Mouse (Mus musculus): Measurements from ENCODE around the gene 1810009A15Rik.
"Not testable (repeated sequence)": the region's sequence is repeated elsewhere in the genome, so short reads cannot be mapped to it uniquely, and the experiment has no call there.

1810009A15Rik gene

DNA sequence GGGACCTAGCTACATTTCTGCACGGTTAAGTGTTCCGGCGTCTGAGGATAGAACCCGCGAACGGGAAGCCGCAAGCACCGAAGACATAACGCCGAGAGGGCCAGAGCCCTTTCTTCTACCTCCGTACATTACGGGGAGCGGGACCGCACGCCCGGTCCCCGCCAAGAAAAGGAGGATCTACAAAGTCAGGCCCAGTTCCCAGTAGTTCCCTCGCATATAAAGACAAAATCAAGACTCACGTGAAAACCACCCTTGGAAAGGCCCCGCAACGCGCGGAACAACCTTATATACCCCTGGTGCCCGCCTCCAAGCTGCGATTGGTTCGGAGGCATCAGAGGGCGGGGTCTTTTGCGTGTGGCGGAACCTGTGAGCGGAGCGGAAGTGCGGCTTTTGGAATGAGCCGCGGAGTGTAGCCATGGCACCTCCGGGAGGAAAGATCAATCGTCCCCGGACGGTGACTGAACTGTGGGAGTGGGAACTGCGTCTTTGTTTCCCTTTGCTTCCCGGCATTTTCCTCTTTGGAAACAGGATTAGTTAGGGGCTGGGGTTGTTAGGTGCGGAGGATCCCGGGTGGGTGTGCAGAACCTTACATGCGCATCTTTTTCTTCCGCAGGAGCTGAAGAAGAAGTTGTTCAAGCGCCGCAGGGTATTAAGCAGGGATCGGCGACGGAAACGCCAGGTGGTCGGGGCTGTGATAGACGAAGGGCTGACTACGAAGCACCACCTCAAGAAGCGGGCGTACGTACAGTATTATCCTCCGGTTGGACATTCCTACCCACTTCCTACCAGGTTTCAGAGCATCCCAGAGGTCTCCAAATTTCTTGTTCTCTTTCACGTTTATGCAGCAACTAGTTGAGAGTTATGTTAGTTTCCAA, at the start of gene 1810009A15Rik, which contains the start of gene Gm49416:
TSS of gene 1810009A15Rik (plus strand) at position 343 of the 875 bp plus-strand sequence.
TSS of gene Gm49416 (plus strand) at position 416 of the 875 bp plus-strand sequence.
- DNase-seq (ENCODE audit: low spot score in 2 of 2) = peak; percentile 91 to 96

DNA sequence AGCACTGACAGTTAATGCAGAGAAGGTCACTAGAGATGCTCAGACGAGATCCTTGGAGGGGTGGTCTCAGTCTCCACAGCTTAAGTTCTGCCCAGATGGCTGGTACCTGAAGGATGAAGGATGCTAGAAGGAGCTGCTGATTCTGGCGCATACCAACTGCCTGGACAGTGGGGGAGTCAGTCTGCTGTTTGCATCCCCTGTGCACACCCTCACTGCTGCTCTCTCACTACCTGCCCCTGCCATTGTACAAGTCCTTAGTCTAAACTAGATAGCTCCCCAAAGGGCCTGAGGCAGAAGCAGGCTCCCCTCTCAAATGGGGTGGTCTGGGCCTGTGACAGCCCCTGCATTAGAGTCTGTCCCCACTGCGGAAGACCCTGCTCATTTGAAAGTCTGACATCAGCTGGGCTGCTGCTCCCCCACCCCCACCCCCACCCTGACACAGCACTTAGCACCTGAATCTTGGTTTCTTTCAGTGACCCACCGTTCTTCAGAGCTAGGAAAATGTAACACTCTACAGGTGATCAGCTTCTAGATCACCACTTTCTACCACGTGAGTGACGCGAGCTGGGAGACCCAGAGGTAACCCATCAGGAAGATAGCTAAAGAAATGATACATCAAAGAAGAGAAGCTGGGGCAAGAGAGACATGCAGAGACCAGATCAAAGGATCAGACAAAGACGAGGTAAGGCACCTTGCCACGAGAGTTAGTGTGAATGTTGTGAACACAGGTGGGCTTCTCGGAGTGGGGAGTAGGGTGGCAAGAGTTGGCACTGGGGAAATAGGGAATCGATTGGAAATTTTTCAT, 49.3 kb upstream of the 1810009A15Rik start, which contains the start of gene Gng3:
TSS of gene Gng3 (minus strand) at position 92 of the 805 bp plus-strand sequence.
- DNase-seq (ENCODE audit: low spot score in 2 of 2) = no peak

DNA sequence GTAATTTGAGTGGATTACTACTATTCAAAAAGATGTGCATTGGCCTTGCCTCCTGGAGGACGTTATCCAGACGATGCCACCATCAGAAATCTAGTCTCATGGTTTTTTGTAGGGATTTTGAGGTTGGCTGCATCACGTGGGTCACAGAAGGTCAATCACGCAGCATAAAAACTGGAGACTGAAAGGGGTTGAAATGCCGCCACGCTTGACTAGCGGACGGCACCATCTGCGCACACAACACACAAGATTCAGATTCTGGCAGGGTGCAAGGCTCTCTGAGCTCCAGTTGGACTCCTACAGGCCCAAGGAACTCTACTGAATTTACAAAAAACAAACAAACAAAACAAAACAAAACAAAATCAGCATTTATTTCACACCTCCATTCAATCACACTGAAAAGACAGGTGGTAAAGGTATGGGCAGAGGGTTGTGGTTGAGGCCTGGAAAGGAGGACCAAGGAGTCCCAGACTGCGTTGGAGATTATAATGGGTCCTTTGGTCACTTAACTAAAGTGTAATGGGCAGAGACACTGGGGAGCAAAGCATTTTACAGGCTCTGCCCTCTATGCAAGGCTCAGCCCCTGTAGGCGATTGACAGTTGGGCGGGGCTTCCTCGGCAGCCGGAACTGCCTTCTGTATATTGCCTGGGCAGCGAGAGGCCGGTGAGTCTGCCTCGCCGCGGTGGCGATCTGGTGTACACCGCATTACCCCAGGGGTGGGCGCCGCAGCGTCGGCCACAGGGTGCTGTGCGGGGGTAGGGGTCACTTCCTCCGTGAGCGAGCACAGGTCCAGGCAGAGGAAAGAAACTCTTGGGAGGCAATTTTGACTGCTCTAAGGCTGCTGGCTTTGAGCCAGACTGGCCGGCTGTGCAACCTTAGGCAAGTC, 48.5 kb upstream of the 1810009A15Rik start:
- DNase-seq (ENCODE audit: low spot score in 2 of 2) = peak; percentile 70 to 85

DNA sequence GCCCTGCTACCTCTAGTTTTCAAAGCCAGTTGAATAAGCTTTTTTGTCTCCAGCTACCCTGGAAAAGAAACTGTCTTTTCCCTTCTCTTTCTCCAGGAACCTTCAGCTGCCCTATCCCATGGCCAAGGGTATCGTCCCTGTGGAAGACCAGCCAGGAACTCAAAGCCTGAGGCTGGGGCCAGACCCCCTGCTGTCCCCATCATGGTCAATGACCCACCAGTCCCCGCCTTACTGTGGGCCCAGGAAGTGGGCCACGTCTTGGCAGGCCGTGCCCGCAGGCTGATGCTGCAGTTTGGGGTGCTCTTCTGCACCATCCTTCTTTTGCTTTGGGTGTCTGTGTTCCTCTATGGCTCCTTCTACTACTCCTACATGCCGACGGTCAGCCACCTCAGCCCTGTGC, 47.6 kb upstream of the 1810009A15Rik start:
- no peak for DNase-seq (ENCODE audit: low spot score in 2 of 2)

DNA sequence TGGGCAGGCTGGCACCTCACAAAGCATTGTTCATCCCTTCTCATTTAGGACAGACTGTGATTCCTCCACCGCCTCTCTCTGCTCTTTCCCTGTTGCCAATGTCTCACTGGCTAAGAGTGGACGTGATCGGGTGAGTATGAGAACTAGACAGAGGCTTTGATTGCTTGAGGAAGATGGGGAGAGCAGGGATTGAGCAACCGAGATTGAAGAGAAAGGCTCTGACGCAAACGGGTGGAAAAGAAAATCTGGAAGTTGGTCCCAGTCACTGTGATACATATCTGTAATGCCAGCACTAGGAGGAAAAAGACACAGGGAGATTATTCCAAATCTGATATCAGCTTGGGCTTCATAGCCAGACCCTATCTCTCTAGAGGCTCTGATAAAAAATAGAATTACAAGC, 45.7 kb upstream of the 1810009A15Rik start:
- no peak for DNase-seq (ENCODE audit: low spot score in 2 of 2)

DNA sequence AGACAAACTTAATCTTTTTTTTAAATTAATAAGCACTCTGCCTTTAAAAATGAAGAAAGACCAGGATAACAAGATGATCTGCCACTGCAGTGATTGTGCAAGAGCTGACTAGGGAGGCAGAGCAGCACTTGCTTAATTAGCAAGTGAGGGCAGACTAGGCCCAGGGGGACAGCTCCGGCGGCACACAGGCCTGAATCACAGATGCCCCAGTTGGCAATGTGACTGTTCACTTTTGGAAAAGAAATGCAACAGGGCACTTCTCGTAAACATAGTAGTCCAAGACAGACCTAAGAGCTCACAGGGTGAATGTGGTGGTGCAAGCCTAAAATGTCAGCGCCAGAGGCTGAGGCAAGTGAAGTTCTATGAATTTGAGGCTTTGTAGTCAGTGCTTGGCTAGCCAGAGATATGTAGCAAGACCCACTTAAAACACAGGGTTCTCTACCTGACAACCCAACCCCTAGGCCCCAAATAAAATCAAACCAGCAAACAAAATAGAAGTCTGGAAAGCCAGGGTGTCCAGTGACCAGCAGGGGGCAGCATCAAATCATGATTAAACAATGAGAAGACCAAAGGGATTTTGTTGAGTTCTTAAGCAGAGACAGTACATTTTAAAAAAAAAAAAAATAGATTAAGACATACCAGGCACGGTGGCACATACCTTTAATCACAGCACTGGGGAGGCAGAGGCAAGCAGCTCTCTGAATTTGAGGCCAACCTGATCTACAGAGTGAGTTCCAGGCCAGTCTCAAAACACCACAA, 44.1 kb upstream of the 1810009A15Rik start:
- peak; percentile 63 to 91 for DNase-seq (ENCODE audit: low spot score in 2 of 2)

DNA sequence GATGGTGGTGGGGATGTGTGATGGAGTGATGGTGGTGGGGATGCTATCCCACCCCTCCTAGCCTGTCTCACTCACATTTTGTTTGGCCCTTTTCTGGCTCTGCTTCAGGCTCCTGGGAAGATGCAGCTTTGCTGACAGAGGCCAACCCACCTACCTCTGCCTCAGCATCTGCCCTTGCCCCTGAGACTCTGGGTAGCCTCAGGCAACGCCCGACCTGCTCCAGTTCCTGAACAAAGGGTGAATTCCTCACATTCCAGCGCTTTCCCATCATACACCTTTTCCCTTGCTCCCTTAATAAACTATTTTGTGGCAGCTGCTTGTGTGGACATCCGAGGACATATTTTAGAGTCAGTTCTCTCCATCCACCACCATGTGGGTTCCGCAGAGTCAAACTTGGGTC, 40.3 kb upstream of the 1810009A15Rik start:
- DNase-seq (ENCODE audit: low spot score in 2 of 2) = no peak

DNA sequence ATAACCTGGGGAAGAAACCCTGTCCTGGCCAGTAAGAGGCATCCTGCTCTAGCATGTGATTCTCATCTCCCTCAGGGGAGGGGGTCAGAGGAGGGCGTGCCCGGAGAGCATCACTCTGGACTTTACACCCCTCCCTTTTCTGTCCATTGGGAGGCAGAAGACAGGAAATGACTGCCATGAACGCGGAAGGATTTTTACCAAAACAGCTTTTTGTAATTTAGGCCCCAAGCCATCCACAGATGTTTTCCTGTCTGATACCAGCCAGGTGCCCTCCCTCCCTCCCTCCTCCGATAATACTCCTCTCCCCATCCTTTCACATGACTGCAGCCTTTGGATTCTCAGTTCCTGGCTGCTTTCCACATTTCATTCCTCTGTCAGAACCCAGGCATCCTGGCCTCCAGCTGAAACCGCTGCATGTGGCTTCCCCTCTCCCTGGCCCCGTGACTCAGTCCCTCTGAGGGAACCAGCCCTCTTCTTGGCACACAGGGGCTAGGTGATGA, 38.2 kb upstream of the 1810009A15Rik start, which contains the start of gene Lrrn4cl:
TSS of gene Lrrn4cl (plus strand) at position 367 of the 500 bp plus-strand sequence.
- DNase-seq (ENCODE audit: low spot score in 2 of 2) = no peak

DNA sequence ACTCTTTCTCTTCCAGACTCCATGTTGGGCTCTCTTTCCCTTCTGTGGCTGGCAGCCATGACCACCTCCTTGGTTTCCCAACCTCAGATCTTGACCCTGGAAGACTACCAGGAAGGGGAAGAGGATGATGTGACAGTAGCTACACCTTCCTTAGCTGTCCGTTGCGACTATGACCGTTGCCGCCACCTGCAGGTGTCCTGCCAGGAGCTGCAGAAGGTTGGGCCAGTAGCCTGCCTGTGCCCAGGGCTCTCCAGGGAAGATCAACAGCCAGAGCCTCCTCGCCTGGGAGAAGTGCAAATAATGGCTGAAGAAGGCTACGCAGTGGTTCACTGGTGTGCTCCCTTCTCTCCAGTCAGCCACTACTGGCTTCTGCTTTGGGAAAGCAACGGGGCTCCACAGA, 37.0 kb upstream of the 1810009A15Rik start:
- no peak for DNase-seq (ENCODE audit: low spot score in 2 of 2)

DNA sequence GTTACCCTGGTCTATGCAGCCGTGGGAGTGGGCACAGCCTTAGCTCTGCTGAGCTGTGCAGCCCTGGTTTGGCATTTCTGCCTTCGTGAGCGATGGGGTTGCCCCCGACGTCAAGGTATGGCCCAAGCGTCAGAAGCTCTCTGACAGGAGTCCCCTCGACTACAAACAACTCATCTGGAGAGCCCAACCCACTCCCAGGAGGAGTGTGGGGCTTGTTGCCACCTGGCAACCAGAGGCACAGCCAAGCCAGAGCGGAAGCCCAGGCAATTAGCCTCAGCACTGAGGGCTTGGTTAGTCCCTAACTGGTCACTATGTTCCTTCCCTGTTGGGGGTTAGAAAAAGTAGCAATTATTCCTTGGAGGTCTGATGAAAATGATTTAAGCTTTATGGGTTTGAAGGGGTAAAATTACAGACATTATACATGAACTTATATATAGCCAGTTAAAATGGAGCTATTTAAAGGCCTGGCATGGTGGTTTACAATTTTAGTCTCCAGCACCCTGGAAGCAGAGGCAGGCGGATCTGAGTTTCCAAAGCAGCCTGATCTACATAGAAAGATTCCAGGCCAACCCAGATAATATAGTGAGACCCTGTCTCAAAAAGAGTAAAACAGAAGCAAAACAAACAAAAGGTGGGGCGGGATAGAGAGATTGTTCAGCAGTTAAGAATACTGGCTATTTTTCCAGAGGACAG, 36.3 kb upstream of the 1810009A15Rik start:
- no peak for DNase-seq (ENCODE audit: low spot score in 2 of 2)

DNA sequence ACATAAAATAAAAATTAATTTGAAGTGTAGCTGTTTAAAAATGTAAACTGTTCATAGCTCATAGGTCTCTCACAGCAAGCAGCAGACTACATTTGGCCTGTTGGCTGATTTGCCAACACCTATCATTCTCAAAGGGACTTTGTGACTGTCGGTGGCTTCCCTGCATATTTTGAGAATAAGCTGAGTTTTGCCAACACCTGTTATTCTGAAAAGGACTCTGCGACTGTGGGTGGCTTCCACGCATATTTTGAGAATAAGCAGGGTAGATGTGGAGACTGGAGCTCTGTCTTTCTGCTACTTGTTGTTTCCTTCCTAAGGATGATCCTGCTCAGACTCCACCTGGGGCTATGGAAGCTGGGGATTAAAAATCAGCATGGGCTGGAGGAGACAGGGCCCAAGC, 35.5 kb upstream of the 1810009A15Rik start:
- DNase-seq (ENCODE audit: low spot score in 2 of 2) = no peak

DNA sequence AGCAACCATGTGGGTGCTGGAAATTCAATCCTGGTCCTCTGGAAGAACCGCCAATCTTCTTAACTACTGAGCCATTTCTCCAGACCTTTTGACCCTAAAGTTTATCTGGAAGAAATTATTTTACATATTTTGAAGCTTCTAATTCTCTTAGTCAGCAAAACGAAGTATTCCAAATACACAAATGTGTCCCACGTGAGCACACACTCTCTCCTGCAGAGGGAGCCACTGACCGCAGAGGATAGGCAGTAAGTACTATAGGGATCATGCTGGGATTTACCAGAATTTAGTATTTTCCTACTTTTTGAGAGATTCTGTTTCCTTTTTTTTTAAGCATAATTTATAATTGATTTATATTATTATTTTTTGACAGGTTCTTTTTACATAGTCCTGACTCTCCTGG, 31.0 kb upstream of the 1810009A15Rik start:
- DNase-seq (ENCODE audit: low spot score in 2 of 2) = peak in 1 of 2 experiments; percentile 65

DNA sequence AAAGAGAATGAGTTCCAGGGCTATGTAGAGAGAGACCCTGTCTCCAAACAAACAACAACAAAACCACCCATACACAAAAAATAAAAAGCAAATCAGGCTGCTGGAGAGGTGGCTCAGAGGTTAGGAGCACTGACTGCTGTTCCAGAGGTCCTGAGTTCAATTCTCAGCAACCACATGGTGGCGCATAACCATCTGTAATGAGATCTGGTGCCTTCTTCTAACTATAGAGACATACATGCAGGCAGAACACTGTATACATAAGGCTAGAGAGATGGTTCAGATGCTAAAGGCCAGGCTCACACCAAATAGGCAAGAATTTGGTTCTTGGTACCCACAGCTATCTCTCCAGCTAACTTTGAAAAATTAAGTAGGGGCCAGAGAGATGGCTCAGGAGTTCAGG, 29.6 kb upstream of the 1810009A15Rik start:
- peak in 1 of 2 experiments; percentile 63 for DNase-seq (ENCODE audit: low spot score in 2 of 2)

DNA sequence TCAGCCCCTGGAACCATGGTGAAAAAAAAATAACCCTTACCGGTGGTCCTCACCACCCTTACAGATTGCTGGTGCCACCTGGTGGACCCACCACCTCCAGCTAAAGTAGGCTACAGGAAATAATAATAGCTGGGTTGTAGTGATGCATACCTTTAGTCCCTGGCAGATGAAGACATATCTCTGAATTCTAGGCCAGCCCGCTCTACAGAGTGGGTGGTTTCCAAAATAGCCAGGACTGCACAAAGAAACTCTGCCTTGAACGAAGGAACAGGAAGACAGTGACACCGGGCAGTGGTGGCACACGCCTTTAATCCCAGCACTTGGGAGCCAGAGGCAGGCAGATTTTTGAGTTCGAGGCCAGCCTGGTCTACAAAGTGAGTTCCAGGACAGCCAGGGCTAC, 24.4 kb upstream of the 1810009A15Rik start:
- DNase-seq (ENCODE audit: low spot score in 2 of 2) = no peak

DNA sequence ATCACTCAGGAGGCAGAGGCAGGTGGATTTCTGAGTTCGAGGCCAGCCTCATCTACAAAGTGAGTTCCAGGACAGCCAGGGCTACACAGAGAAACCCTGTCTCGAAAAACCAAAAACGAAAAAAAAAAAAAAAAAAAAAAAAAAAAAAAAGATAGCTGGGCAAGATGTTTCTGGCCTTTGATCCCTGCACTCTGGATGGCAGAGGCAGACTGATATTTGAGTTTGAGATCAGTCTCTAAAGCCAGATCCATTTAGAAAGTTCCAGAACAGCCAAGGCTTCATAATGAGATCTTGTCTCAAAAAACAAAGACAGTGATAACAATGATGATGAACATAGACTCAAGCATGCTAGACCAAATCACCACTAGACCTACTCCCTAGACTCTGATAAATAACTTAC, 18.3 kb upstream of the 1810009A15Rik start:
- DNase-seq (ENCODE audit: low spot score in 2 of 2) = not testable (repeated sequence)

DNA sequence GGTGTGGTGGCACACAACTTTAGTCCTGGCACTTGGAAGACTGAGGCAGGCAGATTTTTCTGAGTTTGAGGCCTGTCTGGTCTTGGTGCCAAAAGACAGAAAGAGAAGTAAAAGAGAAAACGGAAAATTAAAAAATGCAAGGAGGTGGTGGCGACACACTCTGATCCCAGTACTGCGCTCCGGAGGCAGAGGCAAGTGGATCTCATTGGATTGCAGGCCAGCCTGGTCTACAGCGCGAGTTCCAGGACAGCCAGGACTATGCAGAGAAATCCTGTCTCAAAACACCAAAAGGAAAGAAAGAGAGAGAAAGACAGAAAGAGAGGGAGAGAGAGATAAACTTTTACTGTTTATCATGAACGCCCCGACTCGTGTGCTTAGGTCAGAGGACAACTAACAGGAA, 17.8 kb upstream of the 1810009A15Rik start:
- DNase-seq (ENCODE audit: low spot score in 2 of 2) = peak in 1 of 2 experiments; percentile 24

DNA sequence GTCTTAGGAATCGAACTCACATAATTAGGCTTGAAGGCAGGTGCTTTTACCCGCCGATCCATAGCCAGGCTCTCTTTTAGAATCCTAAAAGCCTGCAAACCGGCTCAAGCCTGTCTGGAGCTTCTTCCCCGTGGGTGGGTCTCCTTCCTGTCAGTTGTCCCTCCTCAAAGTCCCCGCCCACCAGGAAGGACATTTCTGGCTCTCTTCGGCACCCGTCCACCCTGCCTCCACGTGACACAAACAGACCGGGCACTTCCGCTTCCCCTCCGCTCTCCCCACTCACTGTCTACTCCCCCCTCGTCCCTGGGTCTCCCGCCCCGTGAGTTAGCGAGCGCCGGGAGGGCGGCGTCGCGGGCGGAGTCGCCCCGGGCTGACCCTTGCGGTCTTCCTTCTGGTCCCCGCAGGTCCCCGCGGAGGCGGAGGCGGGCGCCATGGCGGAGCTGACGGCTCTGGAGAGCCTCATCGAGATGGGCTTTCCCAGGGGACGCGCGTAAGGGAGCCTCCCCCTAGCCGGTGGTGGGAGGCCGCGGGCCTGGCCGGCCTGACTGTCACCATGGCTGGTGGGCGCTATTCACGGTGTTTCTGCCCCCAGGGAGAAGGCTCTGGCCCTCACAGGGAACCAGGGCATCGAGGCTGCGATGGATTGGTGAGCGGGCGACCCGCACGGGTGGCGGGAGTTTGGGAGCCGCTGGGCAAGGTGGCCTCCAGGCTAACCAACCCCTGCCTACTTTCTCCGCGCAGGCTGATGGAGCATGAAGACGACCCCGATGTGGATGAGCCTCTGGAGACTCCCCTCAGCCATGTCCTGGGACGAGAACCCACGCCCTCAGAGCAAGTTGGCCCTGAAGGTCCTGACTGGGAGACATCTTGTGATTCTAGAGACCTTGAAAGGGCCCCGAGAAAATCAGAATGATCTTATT, 17.1 kb upstream of the 1810009A15Rik start, which contains the start of gene Ubxn1:
TSS of gene Ubxn1 (plus strand) at position 230 of the 920 bp plus-strand sequence.
- peak; percentile 89 to 96 for DNase-seq (ENCODE audit: low spot score in 2 of 2)

DNA sequence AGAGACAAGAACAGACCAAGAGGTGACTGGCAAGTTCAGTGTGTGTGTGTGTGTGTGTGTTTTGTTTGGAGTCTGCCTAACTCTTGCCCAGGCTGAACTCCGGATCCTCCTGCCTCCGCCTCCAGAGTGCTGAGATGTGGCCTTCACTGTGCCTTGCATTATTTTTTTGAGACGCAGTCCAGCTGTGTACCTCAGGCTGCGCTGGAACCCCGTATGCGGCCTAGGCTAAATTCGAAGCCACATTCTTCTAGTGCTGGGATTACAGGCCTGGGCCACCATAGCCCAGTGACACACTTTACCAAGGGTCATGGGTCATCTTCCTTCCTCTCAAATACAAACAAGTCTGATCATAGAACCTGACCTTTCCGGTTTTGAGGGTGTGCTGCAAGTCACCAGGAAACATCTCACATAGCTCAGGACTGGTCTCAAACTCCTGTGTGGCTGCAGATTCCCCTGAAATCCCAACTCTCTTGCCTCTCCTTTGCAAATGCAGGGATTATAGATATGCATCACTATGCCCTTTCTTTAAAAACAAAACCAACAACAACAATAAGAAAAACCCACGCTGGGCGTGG, 16.3 kb upstream of the 1810009A15Rik start:
- DNase-seq (ENCODE audit: low spot score in 2 of 2) = no peak
